Mouse (Mus musculus) hindlimb bud, embryonic 11.5 days (tissue): ENCODE data around the gene Kifc1.

ENCODE experiments used
- DNase-seq: peaks from one replicate; pipeline ENCODE4 v3.0.0-alpha.2; 2012; ENCODE audit warnings: low read depth, low spot score; ENCODE audit errors: extremely low spot score

Kifc1 gene

GRCm38 (mm10) chr17:33857816-33858215 lies 32.6 kb downstream of the Kifc1 start:
- DNase-seq, result no peak

- DNase-seq, result no peak
Observed at GRCm38 (mm10) chr17:33851331-33851730, 39.1 kb downstream of the Kifc1 start.

- no peak for DNase-seq
Observed at GRCm38 (mm10) chr17:33848139-33848538, 42.3 kb downstream of the Kifc1 start.

GRCm38 (mm10) chr17:33844196-33844595 lies 46.3 kb downstream of the Kifc1 start:
- no peak for DNase-seq

GRCm38 (mm10) chr17:33842966-33843795 lies 47.3 kb downstream of the Kifc1 start, which contains the start of gene Cd320:
Cd320 (plus strand) TSS chr17:33843091.
- DNase-seq, result peak; percentile 90

GRCm38 (mm10) chr17:33829561-33829960 lies 60.9 kb downstream of the Kifc1 start:
- no peak for DNase-seq

- no peak for DNase-seq
Observed at GRCm38 (mm10) chr17:33828892-33829291, 61.6 kb downstream of the Kifc1 start.

- no peak for DNase-seq
Observed at GRCm38 (mm10) chr17:33826850-33827249, 63.6 kb downstream of the Kifc1 start.
